Mouse (Mus musculus) skeletal muscle tissue, adult 2 months (tissue): ENCODE measurements around the gene Ifi27.
"Not testable (repeated sequence)": the region's sequence is repeated elsewhere in the genome, so short reads cannot be mapped to it uniquely, and the experiment has no call there.

Experiments used
- DNase-seq: peaks from one replicate; pipeline ENCODE4 v3.0.0-alpha.2; 2012; ENCODE audit warnings: low read depth, low spot score

The Ifi27 gene

DNA sequence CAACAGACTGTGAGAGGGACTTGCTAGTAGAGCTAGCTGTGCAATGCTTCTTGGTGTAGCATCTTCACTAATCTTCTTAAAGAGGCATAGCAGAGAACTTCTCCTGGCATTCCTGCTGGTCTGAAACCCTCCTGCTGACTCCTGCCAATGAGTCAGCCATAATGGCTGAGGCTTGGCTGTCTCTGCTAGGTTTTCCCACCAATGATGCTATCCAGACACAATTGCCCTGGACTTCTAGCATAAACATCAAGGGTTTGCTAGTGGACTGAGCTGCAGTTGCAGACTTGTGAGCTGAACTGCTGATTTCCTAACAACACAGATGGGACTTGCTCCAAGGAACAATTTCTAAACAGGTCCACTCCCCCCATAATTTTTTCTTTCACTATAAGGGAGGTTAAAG, 19.4 kb downstream of the Ifi27 start:
- no peak for DNase-seq

GRCm38 (mm10) chr12:103456727-103457126, 22.7 kb downstream of the Ifi27 start:
- not testable (repeated sequence) for DNase-seq

GRCm38 (mm10) chr12:103457140-103457539, 23.1 kb downstream of the Ifi27 start, which contains the start of gene Ifi27l2b:
Gene Ifi27l2b (minus strand): TSS chr12:103457223.
- no peak for DNase-seq

DNA sequence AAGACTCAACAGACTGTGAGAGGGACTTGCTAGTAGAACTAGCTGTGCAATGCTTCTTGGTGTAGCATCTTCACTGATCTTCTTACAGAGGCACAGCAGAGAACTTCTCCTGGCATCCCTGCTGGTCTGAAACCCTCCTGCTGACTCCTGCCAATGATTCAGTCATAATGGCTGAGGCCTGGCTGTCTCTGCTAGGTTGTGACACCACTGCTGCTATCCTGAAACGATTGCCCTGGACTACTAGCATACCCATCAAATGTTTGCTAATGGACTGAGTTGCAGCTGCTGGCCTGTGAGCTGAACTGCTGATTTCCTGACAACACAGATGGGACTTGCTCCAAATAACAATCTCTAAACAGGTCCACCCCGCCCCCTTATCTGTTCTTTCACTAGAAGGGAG, 40.5 kb downstream of the Ifi27 start:
- no peak for DNase-seq

GRCm38 (mm10) chr12:103476779-103477389, 42.9 kb downstream of the Ifi27 start:
- DNase-seq, result no peak

DNA sequence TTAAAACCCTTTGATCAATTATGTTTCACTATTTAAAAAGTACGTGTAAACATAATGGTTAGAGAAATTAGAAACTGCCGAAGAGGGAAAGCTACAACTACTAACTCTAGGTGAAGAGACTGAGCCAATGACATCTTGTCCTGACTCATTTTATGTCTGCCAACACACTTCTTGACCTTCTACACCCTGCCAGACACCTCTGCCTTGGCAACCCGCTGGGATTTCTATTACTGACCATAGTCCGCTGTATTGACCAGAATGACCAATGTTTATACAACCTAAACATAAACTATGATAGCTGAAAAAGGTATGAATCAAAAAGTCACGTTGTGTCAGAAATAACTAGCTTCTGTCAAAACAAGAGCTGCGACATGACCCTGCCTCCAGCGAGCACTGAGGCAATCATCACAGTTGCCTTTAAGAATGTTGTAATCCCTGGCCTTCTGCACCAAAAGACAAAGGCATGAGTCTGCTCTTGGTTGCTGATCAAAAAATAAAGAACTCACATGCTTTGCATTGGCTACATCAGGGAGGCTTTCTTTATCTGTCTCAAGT, 43.5 kb downstream of the Ifi27 start:
- no peak for DNase-seq

- no peak for DNase-seq
Measured at GRCm38 (mm10) chr12:103481671-103482070, 47.7 kb downstream of the Ifi27 start.

- no peak for DNase-seq
Measured at GRCm38 (mm10) chr12:103482781-103483180, 48.8 kb downstream of the Ifi27 start.

- DNase-seq, result not testable (repeated sequence)
Measured at GRCm38 (mm10) chr12:103484200-103484972, 50.4 kb downstream of the Ifi27 start.

- DNase-seq, result peak; percentile 70
Measured at GRCm38 (mm10) chr12:103486726-103487125, 52.7 kb downstream of the Ifi27 start.

DNA sequence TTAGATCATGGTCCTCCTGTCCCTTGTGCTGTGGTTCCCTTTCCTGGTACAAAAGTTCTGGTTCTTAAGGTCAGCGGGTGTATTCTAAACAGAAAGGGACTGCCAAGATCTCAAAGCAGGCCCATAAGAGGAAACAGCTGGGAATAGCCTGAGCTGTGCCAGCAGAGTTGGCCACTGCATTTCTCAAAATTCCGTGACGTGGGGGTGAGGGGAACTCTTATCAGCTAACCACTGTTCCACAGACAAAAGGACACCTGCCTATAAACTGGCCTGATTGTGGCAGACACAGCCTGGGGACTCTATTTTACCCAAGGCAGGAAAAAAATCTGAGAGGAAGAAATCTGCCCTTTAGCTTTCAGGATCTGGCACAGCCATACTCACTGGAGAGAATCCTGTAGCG, 53.3 kb downstream of the Ifi27 start:
- peak; percentile 64 for DNase-seq

DNA sequence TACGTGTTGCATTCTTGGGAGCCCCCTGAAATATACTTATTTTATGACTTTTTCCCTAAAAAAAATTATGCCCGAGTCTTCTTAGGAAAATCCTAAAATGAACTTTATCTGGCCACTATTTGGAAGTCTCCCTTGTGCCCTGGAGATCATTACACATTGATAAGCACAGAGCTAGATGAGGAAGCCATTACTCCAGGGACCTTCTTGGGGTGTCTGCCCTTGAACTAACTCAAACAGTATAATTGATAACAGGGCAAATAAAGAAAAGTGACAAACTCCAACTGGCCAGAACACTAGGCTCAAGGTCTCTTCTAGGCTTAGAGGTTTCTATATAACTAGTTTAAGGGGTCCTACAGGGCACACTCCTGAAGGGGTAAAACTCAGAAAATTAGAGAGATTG, 53.7 kb downstream of the Ifi27 start:
- DNase-seq, result no peak
